Mouse (Mus musculus) layer of hippocampus, adult 9-10 months (tissue): Measurements from ENCODE around the gene Nes.

ENCODE experiments used
- DNase-seq: peaks from one replicate; pipeline ENCODE4 v3.0.0; 2022; ENCODE audit warnings: low spot score

The Nes gene

DNA sequence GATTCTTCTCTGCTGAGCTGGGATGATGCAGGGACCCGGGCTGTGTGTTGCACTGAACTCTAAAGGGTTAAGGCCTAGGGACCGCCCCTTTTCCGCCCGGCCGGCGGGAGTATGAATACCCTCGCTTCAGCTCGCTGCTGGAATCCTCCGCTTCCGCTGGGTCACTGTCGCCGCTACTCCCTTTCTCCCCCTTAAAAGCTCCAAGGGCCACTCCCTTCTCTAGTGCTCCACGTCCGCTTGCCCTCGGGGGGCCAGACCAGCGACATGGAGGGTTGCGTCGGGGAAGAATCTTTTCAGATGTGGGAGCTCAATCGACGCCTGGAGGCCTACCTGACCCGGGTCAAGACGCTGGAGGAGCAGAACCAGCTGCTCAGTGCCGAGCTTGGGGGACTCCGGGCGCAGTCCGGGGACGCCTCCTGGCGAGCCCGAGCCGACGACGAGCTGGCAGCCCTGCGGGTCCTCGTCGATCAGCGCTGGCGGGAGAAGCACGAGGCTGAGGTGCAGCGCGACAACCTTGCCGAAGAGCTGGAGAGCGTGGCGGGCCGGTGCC, at the start of gene Nes:
Nes (plus strand) TSS at position 140 of the 550 bp plus-strand sequence.
- DNase-seq = no peak

DNA sequence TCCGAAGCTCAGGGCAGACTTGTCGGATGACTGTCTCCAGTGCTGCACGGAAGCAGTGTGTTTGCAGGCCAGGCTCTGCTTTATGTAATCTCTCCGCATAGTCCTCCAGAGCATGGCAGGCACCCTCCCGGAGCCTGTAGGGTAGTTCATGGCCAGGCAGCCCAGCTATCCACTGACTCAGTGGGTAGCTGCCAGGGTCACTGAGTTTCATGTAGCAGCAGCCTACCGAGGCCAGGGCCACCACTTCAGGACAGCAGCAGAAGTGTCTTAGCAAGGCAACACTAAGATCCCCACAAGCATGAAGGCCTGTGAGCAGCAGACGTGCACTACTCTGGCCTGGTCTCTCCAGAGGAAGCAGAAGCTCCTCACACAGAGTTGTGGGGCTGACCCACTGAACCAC, 45.9 kb upstream of the Nes start:
- DNase-seq = no peak

DNA sequence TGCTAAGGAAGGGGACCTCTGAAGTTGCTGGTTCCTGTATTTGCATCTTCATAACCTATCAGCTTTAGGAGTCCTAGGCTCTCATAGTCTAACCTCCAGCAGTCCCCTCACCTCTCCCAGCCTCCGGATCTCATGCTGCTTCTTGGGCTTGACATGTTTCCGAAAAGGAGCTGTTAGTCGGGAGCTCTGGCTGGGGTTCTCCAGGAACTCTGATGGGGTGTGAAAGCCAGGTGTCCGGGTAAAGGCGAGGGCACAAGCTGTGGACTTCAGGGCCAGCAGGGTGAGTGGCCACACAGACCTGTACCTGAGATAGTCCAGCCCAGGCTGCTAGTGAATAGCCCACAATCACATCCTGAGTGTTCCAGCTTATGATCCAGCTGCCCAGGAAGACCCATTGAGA, 43.4 kb upstream of the Nes start:
- DNase-seq = no peak

DNA sequence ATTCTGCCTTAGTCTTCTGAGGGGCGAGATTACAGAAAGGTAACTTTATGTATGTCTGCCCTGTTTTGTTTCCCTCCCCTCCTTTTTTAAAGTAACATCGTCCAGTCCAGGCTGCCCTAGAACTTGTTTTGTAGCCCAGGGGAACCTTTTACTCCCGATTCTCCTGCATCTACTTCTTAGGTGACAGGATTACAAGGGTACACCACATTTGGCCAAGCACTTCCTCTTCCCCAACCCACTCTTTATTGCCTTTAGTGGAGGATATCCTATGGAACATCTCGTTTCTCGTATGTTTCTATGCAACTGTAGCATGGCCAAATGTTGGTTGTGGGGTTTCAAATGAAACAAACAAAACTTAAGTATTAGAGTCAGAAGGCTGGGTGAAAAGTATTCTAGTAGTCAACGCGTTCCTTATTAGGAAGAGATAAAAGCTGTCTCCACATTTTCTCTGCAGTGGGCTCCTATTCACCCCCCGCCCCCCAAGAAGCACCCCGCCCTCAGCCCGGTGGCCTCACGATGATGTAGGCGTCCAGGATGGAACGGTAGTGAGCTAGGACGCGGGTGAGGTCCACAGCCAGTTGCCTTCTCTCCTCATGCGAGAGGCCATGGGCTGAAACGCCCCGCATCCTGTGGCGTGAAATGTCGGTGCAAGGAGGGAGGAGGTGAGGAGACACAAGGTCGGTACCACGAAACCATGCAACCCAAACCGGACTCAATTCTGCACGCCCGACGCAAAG, 41.4 kb upstream of the Nes start:
- DNase-seq = no peak

DNA sequence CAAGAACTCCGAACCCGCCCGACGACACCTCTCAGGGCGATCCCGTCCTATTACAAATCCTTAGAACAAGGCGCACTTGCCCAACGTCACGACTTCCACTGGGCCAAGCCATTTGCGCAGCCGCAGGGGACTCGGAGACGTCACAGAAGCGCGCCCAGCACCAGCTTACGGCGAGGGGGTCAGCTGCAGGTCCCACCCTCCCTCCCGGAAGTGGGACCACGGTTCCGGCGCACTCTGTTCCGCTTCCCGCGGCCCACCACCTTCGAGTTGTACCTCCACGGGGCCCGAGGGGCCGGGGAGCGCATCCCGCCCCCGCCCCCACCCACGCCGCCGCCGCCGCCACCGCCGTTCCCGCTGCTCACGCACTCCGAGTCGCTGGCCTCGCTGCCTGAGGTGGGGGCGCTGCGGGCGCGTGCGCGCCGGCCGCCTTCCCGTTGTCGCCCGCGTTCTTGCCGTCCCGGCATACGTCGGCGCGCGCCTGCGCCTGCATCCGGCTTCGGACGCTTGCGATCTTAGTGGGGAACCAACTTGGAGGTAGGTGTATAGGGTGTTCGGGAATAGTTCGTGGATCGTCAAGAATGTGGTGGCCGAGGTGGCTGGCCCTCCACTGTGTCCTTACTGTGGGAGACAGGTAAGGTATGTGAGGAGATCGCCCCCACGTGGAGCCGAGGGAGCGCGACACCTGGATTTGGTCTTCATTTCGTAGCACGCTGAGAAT, 40.6 kb upstream of the Nes start, which contains the start of the genes Isg20l2 and Rrnad1:
Isg20l2 (plus strand) TSS at position 237 of the 718 bp plus-strand sequence.
Rrnad1 (minus strand) TSS at position 640 of the 718 bp plus-strand sequence.
- peak; percentile 89 for DNase-seq

DNA sequence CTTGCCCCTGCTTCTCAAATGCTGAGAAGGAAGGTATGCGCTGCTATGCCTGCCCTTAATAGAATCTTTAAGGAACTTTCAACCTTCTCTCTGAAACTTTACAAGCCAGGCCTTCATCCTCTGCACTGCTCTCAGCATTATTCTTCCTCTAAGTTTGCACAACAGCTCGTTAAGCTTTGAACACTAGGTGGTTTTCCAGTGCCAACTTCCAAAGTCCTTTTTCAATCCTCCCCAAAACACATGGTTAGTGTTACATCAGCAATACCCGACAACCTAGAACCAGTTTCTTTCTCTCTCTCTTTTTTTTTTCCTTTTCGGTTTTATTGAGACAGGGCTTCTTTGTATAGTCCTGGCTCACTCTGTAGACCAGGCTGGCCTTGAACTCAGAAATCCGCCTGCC, 36.9 kb upstream of the Nes start:
- no peak for DNase-seq

DNA sequence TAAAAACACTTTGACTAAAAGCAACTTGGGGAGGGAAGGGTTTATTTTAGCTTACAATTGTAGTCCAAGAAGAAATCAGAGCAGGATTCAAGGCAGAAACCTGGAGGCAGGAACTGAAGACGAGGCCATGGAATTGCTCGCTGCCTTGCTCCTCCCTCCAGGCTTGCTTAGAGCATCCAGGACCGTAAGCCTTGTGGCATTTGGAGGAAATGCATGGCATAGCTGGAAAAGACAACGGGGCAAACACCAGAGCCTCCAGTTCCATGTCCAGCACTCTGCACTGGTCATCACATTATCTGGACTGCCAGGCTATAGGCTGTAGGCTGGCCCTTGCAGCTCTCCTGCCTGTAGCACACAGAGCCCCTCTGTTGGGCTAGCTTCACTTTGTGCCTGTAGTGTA, 36.4 kb upstream of the Nes start:
- DNase-seq = no peak

DNA sequence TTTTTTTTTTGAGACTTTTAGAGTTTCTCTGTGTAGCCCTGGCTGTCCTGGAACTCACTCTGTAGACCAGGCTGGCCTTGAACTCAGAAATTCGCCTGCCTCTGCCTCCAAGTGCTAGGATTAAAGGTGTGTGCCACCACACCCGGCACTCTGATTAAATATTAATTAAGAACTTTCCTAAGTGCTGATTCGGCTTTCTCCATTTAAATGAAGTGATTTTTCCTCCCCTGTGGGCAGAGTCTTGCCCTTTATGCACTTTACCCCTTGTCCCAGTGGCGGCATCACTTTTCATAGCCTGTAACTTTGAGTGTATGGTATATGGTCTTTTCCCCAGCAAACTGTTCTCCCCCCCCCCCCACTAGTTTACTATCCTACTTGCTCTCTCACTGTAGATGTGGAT, 35.7 kb upstream of the Nes start:
- no peak for DNase-seq

DNA sequence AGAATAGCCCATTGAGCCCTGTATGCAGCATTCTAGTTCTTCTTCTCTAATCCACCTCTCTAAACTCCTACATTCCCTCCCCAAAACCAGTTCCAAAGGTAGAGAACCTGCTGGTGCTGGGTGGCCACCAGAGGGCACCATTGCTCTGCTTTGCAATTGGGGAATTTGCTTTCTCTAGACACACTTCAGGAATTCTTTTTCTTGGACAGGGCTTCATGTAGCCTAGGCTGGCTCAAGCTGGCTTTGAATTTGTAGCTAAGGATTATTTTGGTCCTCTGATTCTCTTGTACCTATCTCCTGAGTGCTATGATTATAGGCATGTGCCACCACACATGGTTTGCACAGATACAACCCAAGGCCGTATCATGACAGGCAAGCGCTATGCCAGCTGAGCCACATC, 35.1 kb upstream of the Nes start:
- DNase-seq = peak; percentile 52

DNA sequence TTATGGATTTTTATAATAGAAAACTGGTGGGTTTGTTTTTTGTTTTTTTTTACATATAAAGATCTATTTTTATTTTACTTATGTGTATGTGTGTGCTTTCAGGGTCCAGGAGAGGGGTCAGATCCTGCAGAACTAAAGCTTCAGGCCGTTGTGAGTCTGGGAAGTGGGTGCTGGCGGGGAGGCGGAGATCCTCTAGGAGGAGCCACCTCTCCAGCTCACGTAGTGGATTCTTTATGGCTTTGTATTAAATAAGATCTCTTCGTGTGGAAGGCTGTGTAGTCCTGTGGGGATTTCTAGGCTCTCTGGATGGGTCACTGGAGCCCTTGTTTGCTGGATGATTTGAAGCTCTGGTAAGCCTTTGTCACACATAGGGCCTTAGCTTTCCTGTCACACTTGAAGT, 30.3 kb upstream of the Nes start:
- DNase-seq = no peak

DNA sequence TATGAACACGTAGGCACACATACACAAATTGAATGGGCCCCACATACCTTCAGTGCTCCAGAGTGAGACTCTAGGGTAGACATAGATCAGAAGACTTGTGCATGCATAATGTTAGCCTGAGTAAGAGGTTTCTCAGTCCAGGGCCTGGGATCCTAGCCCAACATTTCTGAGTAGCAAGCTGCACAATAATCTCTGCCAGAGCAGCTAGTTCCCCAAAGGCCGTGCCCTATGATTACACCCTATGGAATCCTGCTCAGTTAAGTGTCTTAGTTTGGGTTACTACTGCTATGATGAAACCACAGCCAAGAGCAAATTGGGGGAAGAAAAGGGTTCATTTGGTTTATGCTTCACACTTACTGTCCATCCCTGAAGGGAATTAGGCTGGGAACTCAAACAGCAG, 28.4 kb upstream of the Nes start:
- DNase-seq = no peak

DNA sequence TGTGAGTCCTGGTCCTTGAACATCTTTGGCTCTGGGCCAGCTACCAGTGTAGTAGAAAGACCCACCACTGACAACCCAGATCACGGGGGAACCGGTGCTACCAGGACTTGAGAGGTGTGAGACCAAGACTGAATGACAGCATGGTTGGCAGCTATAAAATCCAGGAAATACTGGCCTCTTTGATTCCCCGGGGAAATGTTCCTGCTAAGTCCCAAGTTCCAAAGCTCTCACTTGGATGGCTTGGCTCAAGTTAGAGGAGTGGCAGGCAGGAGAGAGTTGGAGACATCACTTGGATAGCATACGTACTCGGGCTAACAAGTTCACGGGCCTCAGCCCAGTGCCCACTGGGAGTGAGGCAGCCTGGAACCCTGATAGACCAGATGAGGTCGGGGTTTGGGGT, 27.3 kb upstream of the Nes start:
- DNase-seq = no peak

DNA sequence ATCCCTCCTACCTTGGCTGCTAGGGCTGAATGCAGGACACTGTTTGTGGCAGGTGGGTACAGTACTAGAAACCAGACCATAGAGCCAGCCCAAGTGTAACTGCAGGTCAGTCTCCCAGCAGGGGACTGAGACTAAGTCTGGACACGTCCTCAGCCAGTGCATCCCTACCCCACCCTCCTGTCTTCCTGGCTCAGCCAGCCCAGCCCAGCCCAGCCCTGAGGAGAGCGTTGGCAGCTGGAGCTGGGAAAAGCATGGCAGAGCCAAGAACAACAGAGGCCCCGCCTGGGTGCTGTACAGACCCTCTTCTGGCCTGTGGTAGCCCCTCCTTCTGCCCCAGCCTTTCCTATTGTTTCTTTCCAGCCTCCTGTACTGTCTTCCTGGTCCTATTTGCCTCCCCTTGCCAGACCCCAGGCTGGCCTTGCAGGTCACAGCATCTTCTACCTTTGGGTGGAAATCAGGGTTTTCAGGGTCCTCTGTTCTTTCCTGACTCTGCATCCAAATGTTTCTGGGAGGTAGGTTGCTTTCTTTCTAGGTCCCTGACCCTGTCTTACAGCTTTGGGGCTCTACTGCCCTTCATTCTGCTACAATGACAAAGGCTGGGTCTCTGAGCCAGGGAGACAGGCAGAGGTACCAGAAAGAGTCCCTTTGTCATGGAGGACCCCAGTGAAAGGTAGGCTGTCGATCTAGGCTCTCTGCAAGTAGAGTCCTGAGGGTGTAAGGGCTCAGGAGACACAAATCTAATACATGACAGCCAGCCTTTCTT, 25.9 kb upstream of the Nes start:
- DNase-seq = no peak

DNA sequence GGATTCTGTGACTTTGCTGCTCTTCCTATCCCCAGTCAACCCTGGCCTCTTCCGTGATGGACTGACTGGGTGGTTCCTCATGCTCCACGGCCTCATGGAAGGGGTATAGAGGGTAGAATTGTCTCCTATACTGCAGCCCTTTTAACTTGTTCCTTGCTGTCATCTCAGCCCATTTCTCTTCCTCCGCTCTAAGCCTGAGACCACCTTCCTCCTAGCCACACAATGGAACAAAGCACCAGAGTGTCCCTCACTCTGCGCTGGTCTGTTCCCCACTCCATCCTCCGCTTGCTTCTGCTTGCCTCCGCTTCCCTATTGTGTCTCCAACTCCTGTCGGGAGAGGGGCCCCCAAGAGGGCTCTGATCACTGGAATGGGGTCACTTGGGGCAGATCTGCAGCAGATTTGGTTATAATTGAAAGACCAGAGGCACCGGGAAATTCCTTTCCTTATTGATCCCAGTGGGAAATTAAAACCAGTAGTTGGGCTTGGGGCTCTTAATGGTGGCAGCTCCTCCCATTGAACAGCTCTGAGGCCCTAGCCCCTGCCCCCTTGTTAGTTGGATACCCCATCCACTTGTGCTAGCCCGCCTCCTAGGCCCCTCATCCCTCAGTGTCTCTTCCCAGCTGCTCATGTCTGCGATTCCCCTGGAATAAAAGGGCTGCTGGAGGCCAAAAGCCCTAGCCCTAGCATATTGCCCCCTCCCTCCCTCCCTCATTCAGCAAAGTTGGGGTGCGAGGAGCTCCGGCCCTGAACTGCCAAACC, 24.9 kb upstream of the Nes start:
- no peak for DNase-seq

DNA sequence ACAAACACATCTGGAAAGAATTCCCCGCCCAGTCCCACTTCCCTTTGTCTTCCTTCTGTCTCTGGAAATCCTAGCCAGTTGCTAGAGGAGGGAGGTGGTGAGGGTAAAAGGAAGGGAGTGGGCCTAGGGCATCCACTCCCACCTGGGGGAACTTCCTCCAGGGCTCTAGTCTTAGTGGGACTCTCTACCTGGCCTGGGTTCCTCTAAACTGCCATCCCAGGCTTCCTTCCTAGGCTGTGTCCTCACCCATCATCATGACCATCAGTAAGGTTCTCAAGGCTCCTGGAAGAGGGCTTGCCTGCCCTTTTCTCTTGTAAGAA, 24.4 kb upstream of the Nes start:
- no peak for DNase-seq

DNA sequence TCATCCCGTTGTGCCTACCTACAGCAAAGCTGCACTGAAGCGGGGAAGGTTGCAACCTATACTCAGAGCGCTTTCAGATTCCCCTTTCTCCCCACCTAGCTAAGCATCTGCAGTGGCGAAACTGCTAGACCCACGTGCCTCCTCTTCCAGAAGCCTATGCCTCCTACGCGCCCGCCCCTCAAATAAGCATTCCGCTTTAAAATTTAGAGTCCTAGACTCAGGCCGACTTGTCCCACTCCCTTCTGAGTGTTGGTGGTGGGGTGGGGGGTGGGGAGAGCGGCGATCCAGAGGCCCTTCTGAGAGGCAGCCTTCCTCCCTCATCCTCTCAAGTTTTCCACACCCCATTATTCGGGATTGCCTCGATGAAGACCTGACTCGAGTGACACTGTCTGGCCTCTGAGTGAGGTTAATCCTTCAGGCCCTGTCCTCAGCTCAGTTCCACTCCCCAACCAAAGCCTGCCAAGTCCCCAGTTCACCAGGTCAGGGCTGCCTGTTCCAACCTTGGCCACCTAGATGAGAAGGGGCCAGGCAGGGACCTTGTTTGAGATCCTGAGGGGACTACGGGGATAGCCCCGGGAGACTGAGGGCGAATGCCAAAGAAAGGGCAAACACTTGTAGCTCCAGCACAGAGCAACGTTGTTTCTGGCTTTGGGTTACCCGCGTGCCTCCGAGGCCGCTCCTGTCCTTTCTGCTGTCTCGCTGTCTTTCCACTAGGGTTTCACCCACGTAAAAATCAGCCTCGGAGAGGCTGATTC, 23.6 kb upstream of the Nes start:
- no peak for DNase-seq

DNA sequence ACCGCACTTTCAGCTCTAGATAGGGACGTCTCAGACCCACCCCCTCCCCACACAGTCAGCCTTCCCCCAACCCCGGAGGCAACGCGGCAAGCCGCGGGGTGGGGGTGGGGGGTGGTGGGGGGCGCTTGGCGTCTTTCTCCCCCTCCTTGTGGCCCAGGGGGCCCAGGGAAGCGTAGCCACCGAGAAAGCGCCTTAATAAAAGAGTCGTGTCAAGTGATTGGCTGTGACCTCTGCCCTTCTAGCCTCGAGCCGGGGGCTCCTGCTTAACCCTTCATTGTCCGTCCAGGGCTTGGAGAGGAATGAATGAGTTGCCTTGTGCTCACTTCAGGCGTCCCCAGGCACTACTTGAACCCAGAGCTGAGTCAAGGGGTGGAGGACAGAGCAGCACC, 23.1 kb upstream of the Nes start:
- DNase-seq = no peak

DNA sequence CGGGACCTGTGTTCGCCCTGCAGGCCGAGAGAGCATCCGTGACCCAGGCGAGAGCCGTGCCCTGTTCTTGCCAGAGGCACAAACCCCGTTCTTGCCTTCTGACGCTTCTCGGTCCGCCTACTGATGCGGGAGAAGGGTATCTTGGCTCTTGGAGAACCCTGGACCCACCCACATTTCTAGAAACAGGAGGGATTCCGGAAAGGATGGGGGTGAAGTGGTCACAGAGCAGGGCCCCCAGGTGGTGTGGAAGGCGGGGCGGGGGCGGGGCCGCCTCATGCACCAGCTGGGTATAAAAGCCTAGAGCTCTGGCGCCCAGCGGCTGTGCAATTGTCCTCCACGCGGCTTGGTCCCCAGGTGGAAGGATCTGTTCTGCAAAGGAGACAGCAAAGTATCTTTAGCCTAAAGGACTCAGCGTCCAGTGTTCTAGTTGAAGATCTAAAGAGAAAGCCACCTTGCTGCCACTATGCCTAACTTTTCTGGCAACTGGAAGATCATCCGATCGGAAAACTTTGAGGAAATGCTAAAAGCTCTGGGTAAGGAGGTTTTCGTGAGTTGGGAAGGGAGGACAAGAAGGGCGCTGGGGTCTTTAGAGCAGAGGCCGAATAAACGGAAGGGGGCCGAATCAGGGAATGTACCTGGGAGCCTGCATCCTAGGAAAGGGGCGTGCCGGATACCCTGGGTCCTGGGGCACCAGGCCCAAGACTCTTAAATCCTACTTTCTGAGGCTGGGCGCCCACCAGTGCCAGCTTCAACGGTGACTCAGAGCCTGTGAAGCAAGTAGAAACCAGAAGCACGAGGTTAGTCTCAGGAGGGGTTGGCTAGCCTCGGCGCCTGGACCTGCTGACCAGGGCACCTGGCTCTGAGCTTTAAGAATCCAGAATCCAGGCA, 22.3 kb upstream of the Nes start, which contains the start of gene Crabp2:
Crabp2 (plus strand) TSS at position 289 of the 888 bp plus-strand sequence.
- no peak for DNase-seq

DNA sequence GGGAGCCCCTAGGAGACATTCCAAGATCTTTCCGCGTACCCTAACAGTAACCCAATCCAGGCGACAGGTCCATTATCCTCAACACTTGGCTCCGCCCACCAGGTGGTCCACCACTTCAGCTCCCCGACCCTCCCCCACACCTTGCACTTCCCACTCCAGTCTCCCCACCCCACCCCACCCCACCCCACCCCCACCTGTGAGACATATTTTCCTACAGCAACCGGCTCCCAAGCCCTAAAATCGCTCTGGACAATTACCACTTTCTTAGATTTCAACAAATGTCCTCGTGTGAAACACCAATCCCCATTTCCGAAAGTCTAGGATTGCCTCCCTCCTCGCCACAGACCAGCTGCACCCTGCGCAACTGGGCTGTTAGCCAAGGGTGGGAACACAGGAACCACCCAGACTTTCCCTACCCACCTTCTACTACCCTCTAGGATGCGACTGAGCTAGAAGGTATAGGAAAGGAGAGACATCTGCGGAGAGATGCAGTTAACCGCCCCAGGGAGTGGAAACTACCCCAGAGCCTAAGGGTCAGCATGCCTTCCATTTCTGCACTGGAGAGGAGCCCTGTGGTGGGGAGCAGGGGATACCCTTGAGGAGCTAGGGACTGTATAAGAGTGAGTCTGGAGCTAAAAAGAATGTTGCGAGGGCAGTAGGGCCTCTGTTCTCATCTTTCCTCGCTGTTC, 21.5 kb upstream of the Nes start:
- DNase-seq = no peak
